Mouse (Mus musculus): ENCODE measurements at regions not wholly inside any gene's neighbourhood (a gene's known extent, or its start where the extent isn't known, plus 50 kb on each side); places are given as distances from the start of the nearest gene placed in this dataset.

DNA sequence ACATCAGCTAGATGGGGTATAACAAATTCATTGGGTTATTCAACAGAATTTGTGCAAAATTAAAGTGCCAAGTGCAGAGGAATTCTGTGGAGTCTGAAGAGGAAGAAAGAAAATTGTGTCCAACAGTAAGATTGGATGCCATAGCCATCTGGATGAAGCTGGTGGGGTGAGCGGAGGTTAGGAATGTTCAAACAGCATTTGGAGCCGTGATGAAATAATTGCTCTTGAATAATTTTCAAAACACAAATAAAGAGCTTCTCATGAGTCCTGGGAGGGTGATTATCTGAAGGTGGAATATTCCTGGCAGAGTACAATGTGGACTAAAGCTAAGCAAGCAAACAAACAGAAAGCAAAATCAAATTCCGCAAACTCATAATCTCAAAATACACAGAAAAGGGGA, 260.8 kb downstream of the 1190002N15Rik start:
- no peak for TF ChIP-seq CTCF (IDR thresholded peaks at IDR 0.05; ENCODE audit: borderline replicate concordance, insufficient read depth, low read length)
- no peak for TF ChIP-seq POLR2A (IDR thresholded peaks at IDR 0.05; ENCODE audit: low read depth, low read length)

Data from embryonic fibroblast, embryonic 13.5 days (primary cell).